Mouse (Mus musculus) spleen, adult 18-20 months (tissue): ENCODE data around the gene Rpusd2.
"Not testable (repeated sequence)": the region's sequence is repeated elsewhere in the genome, so short reads cannot be mapped to it uniquely, and the experiment has no call there.

Experiments used
- DNase-seq, 2 experiments: peaks; one replicate each; pipeline ENCODE4 v3.0.0; 2022; ENCODE audit warnings: mixed read lengths in 2 of 2

Rpusd2 gene

GRCm38 (mm10) chr2:119034656-119035396 is at the start of gene Rpusd2:
Rpusd2 (plus strand) TSS chr2:119034790.
- DNase-seq = peak; percentile 83 to 87

- no peak for DNase-seq
Measured at GRCm38 (mm10) chr2:118995490-118995889, 39.1 kb upstream of the Rpusd2 start.

- DNase-seq = no peak
Measured at GRCm38 (mm10) chr2:118995919-118996797, 38.4 kb upstream of the Rpusd2 start.

- DNase-seq = no peak
Measured at GRCm38 (mm10) chr2:118996798-118997105, 37.8 kb upstream of the Rpusd2 start.

- no peak for DNase-seq
Measured at GRCm38 (mm10) chr2:118998115-118998866, 36.3 kb upstream of the Rpusd2 start.

GRCm38 (mm10) chr2:118999025-118999639 is 35.5 kb upstream of the Rpusd2 start:
- no peak for DNase-seq

GRCm38 (mm10) chr2:119006886-119007285 is 27.7 kb upstream of the Rpusd2 start:
- DNase-seq = no peak

GRCm38 (mm10) chr2:119009376-119009775 is 25.2 kb upstream of the Rpusd2 start:
- DNase-seq = no peak

- peak in 1 of 2 experiments; percentile 4 for DNase-seq
Measured at GRCm38 (mm10) chr2:119014989-119015388, 19.6 kb upstream of the Rpusd2 start.

GRCm38 (mm10) chr2:119015604-119016180 is 18.9 kb upstream of the Rpusd2 start:
- peak; percentile 14 to 25 for DNase-seq

GRCm38 (mm10) chr2:119016312-119016711 is 18.3 kb upstream of the Rpusd2 start:
- not testable (repeated sequence) for DNase-seq

- DNase-seq = no peak
Measured at GRCm38 (mm10) chr2:119017647-119018046, 16.9 kb upstream of the Rpusd2 start.

GRCm38 (mm10) chr2:119018391-119019122 is 16.0 kb upstream of the Rpusd2 start:
- DNase-seq = no peak

GRCm38 (mm10) chr2:119019131-119019530 is 15.5 kb upstream of the Rpusd2 start:
- no peak for DNase-seq

- DNase-seq = no peak
Measured at GRCm38 (mm10) chr2:119019538-119019937, 15.1 kb upstream of the Rpusd2 start.

- no peak for DNase-seq
Measured at GRCm38 (mm10) chr2:119023154-119023660, 11.4 kb upstream of the Rpusd2 start.

GRCm38 (mm10) chr2:119024536-119025238 is 9.9 kb upstream of the Rpusd2 start:
- no peak for DNase-seq

GRCm38 (mm10) chr2:119025239-119025616 is 9.4 kb upstream of the Rpusd2 start:
- no peak for DNase-seq

- no peak for DNase-seq
Measured at GRCm38 (mm10) chr2:119026951-119027350, 7.6 kb upstream of the Rpusd2 start.

- peak; percentile 88 to 94 for DNase-seq
Measured at GRCm38 (mm10) chr2:119028941-119029551, 5.5 kb upstream of the Rpusd2 start, which contains the start of gene Ccdc32. Ccdc32 (minus strand) TSS chr2:119029393.
